Mouse (Mus musculus): ENCODE measurements at regions not wholly inside any gene's neighbourhood (a gene's known extent, or its start where the extent isn't known, plus 50 kb on each side); places are given as distances from the start of the nearest gene placed in this dataset.

DNA sequence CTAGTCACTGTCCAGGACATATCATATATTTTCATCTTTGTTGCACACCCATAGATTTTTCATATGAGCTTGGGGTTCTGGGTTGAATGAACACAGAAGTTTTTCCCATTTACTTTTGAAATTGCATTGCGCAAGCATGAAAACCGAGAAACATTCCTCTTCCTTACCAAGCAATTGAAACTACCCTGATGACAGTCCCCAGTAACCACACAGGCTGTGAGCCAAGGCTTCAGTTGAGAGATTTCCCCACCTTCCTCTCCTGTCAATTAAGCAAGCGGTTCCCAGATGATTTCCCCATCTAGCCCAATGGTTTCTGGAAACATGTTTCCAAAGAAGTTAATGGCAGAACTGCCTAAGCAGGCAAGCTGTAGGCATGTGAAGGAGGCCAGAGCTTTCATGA lies 81.8 kb upstream of the Inhba start:
- no peak for DNase-seq (ENCODE audit: low spot score)

DNA sequence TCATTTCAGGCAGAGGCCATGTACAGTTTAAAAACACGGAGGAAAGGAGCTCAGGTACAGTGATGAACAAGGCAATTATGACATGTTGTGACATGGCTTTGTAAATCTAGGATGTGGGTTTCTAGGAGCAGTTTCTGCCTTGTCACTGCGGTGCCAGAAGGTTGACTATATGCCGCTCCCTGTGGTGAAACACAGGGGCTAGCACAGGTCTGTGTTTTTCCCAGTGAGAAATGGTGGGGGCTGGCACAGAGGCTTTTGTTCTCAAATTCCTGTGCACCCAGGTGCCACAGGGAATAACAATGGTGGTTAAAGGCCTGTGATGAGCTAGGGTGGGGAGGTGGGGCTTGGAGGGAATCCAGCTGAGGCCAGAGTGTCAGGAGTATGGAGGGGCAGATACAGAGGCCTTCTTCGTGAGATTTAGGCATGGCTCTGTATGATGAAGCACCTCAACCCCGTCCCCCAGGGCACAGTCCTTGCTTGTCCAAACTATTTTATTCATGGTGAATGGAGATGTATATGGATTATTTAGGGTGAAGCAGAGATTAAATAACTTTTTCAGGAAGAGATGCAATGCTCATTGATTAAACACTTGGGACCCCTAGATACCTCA lies 80.0 kb upstream of the Inhba start:
- DNase-seq (ENCODE audit: low spot score) = no peak

DNA sequence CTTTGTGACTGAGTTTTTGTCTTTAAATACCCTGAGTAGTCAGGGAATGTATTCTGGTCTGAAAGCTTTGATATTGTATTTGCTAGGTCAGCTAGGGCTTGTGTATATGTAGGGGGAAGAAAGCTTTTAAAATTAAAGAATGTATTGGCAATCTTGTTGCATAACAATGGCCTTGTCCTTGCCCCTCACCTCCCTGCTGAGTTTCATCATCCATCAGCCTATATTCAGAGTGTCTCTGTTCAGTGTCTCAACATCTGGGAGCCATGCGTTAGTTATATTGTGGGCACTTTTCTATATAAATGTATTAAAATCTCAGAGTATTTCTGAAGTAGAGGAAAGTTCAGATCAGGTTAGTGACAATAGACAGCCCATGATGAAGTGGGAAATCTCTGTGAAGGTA lies 76.0 kb upstream of the Inhba start:
- no peak for DNase-seq (ENCODE audit: low spot score)

DNA sequence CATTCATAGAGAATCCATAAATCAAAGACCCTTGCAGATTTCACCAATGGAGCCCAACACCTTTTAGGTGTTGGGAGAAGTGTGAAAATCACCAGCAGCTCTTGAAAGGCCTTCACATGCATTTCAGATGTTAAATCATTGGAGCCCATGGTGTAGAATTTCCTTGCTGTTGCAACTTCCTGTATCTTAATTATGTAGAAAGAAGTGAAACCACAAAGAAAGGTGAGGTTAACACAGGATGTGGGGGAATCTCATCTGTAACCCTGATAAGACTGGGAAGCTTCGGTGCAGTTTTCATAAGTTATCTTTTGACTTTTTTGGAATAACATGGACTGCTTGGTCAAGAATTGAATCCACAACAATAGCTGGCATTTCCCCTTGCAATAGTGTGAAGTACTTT lies 75.5 kb upstream of the Inhba start:
- no peak for DNase-seq (ENCODE audit: low spot score)

DNA sequence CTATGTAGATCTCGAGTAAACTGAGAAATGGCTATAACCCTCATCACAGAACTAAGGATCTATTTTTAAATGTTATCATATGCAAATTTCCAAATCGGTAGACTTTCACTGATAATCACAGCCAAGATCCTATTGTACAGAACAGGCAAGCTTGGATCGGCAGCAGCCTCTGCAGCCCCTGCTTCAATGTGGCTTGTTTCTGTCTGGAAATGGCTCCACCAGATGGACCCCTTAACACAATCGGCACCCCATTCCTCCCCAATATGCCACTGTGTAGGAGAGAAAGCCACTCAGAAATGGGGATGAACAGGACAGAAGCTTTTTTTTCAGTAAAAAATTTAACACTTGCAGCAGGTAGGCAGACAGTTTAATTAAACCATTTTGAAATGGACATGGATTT lies 61.5 kb upstream of the Inhba start:
- DNase-seq (ENCODE audit: low spot score) = no peak

DNA sequence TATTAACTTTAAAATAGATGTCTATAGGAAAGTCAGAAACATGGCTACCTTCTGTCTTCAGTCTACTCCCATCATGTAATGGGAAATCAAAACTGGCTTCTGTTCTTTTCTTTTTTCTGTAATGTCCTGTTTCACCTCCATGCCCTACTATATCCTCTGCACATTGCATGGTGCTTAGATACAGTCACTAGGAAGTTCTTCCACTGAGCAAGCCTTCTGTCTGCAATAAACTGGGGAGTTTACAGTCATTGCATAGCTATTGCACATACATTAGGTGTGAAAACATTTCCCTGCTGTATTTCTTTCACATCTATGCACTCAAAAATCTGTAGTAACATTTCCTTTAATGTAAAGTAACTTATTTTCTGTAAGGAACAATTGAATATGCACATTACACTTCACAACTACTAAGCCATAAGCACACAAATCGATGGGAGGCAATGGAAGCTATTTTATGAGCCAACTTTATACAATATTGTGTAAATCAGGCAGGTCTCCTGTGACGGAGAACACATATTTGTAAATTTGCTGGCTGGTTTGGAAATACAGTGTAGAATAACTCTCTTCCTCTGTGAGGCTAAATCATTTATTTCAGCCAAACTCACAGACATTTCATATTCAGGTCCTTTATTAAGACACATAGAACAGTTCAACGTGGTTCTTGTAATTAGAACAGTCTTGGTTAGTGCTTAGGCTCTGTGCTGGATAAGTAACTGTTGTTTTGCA lies 60.6 kb upstream of the Inhba start:
- DNase-seq (ENCODE audit: low spot score) = no peak
